Mouse (Mus musculus): ENCODE results near the gene Ino80. TPM values are rescaled to one million over a fixed set of nuclear protein-coding genes. Genes with fewer than 3 reads are reported as not detected.
A peak's percentile ranks its signal among the peaks of the same experiment; 100 is the strongest.

Gene Ino80
- polyA plus RNA-seq, 1 experiment from 2014 or later: 4.2 TPM

DNA sequence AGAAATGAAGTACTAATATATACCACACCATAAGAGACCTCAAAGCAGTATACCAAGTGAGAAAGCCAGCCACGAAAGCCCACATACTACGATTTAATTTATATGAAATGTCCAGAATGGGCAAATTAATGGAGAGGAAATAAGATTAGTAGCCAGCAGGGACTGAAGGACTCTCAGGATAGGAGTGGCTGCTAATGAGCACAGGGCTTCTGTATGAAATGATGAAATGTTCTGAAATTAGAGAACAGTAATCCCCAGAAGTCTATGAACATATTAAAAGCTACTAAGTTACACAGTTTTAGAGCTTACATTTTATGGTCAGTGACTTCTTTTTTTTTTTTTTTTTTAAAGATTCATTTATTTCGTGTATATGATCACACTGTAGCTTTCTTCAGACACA is 22.9 kb downstream of the Ino80 start:
- Histone ChIP-seq H3K27ac (no peak overlapping the region), H3K9me3 (no peaks in the 10 kb centered on the region), H3K36me3 (peaks cover 64% of the 10 kb centered on the region), H3K4me2 (no peak overlapping the region), H3K4me1 (replicated peaks) (no peaks in the 10 kb centered on the region), H3K4me3 (replicated peaks) (no peak overlapping the region), H3K9ac (replicated peaks) (no peak overlapping the region), H3K27me3 (no peaks in the 10 kb centered on the region)
- WGBS: 90% methylated on average over 3 of the region's 3 CpGs
- no peak for ATAC-seq (ENCODE audit: insufficient number of reproducible peaks, insufficient read depth, low FRiP score, low TSS enrichment, low read depth)

DNA sequence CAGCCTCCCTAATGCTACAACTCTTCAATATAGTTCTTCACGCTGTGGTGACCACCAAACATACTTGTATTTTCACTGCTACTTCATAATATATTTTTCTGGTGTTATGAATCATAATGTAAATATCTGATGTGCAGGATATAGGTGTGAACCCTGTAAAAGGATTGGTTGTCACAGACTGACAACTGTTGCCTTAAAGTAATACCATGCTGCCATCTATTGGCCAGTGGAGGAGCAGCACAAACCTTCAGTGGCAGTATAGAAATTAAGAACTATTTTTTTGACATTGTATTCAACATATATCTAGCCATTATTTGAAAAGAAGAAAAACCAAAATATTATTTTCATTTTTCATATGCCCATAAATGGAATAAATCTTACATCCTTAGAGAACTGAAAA is 40.5 kb downstream of the Ino80 start:
- H3K4me1 ChIP-seq (replicated peaks): no peaks in the 10 kb centered on the region
- H3K9me3 ChIP-seq: no peaks in the 10 kb centered on the region
- H3K4me3 ChIP-seq (replicated peaks): no peak overlapping the region
- H3K27ac ChIP-seq: no peak overlapping the region
- ATAC-seq (ENCODE audit: insufficient number of reproducible peaks, insufficient read depth, low FRiP score, low TSS enrichment, low read depth): no peak
- H3K36me3 ChIP-seq: peaks cover 72% of the 10 kb centered on the region
- 95% methylated on average over 1 of the region's 1 CpGs for WGBS
- H3K27me3 ChIP-seq: no peaks in the 10 kb centered on the region
- H3K9ac ChIP-seq (replicated peaks): no peak overlapping the region
- H3K4me2 ChIP-seq: no peak overlapping the region

DNA sequence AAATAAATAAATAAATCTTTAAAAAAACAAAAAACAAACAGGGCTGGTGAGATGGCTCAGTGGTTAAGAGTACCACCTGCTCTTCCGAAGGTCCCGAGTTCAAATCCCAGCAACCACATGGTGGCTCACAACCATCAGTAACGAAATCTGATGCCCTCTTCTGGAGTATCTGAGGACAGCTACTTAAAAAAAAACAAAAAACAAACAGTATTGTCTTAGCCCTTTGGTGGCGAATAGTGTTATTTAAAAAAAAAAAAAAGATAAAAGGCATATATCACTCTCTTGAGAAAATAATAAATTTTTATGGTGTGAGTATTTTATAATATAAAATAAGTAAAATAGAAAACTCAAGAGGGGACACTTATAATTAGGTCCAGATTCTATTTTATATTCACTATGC is 41.0 kb downstream of the Ino80 start:
- H3K36me3 ChIP-seq: peaks cover 71% of the 10 kb centered on the region
- ATAC-seq (ENCODE audit: insufficient number of reproducible peaks, insufficient read depth, low FRiP score, low TSS enrichment, low read depth): no peak
- no peak overlapping the region for H3K4me3 ChIP-seq (replicated peaks)
- H3K9ac ChIP-seq (replicated peaks): no peak overlapping the region
- WGBS: 93% methylated on average over 4 of the region's 4 CpGs
- H3K9me3 ChIP-seq: no peaks in the 10 kb centered on the region
- no peak overlapping the region for H3K4me2 ChIP-seq
- H3K4me1 ChIP-seq (replicated peaks): no peaks in the 10 kb centered on the region
- no peaks in the 10 kb centered on the region for H3K27me3 ChIP-seq
- H3K27ac ChIP-seq: no peak overlapping the region

DNA sequence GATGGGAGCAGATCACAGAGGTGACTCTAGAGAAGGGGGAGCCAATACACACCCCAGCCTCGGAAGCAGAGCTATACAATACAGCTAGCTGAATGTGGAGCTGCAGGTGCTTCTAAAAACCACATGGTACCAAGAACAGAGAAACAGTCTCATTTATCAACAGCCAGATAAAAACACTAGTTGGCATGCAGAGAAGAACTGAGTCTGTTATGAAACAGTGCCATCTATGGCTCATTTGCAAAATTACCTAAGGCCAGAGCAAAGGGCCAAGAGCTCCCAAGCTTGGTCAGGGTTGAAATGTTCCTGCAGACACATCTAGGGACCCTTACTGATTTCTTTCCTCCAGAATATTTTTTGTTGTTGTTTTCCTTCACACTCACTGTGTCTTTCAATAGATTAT is 63.7 kb downstream of the Ino80 start:
- Histone ChIP-seq H3K4me3 (replicated peaks) (no peak overlapping the region), H3K4me2 (no peak overlapping the region), H3K27ac (no peak overlapping the region), H3K36me3 (peaks cover 86% of the 10 kb centered on the region), H3K27me3 (no peaks in the 10 kb centered on the region), H3K9me3 (no peaks in the 10 kb centered on the region), H3K9ac (replicated peaks) (no peak overlapping the region), H3K4me1 (replicated peaks) (no peaks in the 10 kb centered on the region)
- no peak for ATAC-seq (ENCODE audit: insufficient number of reproducible peaks, insufficient read depth, low FRiP score, low TSS enrichment, low read depth)
- 74% methylated on average over 1 of the region's 1 CpGs for WGBS

DNA sequence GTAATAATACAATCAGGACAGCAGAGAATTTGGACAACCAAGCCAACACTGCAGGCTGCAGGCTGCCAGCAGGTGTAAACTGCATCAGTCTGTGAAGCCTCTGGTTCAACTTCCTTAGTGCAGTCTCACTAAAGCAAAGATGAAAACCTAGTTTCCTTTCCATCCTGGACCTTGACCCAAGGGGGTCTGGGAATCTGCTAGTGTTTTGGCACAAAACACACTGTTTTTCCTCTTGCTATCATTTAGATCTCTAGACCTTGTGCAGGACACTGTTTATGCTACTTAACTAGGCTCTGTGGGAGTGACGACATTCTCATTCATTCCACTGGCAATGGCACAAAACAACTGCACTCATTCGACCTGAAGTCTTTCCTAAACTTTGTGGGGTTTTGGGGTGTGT is 65.8 kb downstream of the Ino80 start:
- Histone ChIP-seq H3K9ac (replicated peaks) (no peak overlapping the region), H3K27ac (no peak overlapping the region), H3K4me1 (replicated peaks) (no peaks in the 10 kb centered on the region), H3K4me3 (replicated peaks) (no peak overlapping the region), H3K4me2 (no peak overlapping the region), H3K27me3 (no peaks in the 10 kb centered on the region), H3K9me3 (no peaks in the 10 kb centered on the region), H3K36me3 (peaks cover 85% of the 10 kb centered on the region)
- WGBS: 83% methylated on average over 2 of the region's 2 CpGs
- ATAC-seq (ENCODE audit: insufficient number of reproducible peaks, insufficient read depth, low FRiP score, low TSS enrichment, low read depth): no peak

DNA sequence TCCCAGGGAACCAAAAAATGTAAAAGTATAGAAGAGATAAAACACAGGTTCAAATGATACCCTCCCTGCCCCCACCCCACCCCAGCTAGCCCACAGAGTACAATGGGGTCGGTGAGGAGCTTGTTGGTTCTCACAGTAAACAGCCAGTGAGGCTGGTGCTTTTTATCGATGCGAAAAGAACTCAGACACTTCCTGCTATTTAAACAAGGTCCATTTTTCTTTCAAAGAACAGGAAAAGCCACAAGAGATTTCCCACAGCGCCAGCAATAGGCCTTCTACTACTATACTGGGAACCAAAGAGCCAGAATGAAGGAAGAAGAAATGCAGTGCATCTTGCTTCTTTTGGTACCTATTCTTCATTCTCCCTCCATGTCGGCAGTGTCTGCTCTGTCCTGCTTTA is 66.5 kb downstream of the Ino80 start:
- H3K36me3 ChIP-seq: peaks cover 87% of the 10 kb centered on the region
- H3K4me1 ChIP-seq (replicated peaks): no peaks in the 10 kb centered on the region
- 85% methylated on average over 5 of the region's 5 CpGs for WGBS
- no peak overlapping the region for H3K4me3 ChIP-seq (replicated peaks)
- H3K9ac ChIP-seq (replicated peaks): no peak overlapping the region
- H3K9me3 ChIP-seq: no peaks in the 10 kb centered on the region
- H3K4me2 ChIP-seq: no peak overlapping the region
- no peak overlapping the region for H3K27ac ChIP-seq
- H3K27me3 ChIP-seq: no peaks in the 10 kb centered on the region
- no peak for ATAC-seq (ENCODE audit: insufficient number of reproducible peaks, insufficient read depth, low FRiP score, low TSS enrichment, low read depth)

DNA sequence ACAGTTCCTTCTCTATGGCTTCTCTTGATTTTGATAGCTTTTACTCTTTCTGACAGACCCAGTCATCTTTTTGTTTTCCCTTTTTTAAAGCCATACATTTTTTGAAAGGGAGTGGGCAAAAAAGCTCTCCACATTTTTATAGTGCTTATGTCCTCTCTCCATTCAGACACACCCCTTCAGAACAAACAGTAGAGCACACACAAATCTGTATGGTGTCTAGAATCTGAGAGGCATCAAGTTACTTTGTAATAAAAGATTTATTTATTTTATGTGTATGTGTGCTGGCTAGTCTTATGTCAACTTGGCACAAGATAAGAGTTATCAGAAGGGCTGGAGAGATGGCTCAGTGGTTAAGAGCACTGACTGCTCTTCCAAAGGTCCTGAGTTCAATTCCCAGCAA is 68.8 kb downstream of the Ino80 start:
- Histone ChIP-seq H3K27ac (no peak overlapping the region), H3K36me3 (peaks cover 85% of the 10 kb centered on the region), H3K4me3 (replicated peaks) (no peak overlapping the region), H3K4me2 (no peak overlapping the region), H3K4me1 (replicated peaks) (no peaks in the 10 kb centered on the region), H3K9me3 (no peaks in the 10 kb centered on the region), H3K9ac (replicated peaks) (no peak overlapping the region), H3K27me3 (no peaks in the 10 kb centered on the region)
- no peak for ATAC-seq (ENCODE audit: insufficient number of reproducible peaks, insufficient read depth, low FRiP score, low TSS enrichment, low read depth)

DNA sequence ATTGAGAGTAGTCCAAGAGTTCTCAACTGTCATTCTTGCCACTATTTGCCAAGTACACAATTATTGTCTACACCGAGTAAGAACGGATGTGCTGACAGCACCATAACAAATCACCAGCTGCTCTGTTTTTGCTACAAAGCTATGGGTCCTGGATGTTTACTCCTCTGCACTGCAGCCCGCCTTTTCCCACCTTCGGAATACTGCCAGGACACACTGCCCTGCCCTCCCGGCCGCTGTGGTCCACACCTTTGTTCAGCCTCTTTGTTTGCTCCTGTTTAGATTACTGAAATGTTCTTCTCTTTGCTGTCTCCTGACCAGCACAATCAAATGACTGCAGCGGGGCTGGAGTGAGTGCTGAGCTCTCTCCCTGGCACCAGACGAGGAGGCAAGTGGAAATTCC is 69.2 kb downstream of the Ino80 start:
- Histone ChIP-seq H3K36me3 (peaks cover 84% of the 10 kb centered on the region), H3K4me2 (no peak overlapping the region), H3K9me3 (no peaks in the 10 kb centered on the region), H3K4me3 (replicated peaks) (no peak overlapping the region), H3K4me1 (replicated peaks) (no peaks in the 10 kb centered on the region), H3K27me3 (no peaks in the 10 kb centered on the region), H3K9ac (replicated peaks) (no peak overlapping the region), H3K27ac (0 out of 2 replicates have a peak overlapping the region, but pooled peaks have one; percentile 47)
- WGBS: 71% methylated on average over 8 of the region's 8 CpGs
- no peak for ATAC-seq (ENCODE audit: insufficient number of reproducible peaks, insufficient read depth, low FRiP score, low TSS enrichment, low read depth)

DNA sequence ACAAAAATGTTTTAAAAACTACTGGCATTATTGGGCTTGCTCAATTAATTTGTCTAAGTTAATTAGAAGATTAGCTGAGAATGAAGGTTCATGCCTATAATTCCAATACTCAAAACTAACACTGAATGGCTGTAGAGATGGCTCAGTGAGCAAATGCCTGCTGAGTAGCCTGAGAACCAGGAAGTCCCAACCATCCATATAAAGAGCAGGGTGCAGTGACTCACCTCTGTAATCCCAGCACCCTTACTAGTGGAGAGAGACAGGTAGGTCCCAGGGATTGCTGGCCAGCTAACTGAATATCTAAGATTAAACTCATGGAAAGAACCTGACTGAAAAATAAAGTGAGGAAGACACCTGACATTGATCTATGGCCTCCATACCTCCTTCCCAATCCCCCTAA is 78.2 kb downstream of the Ino80 start:
- Histone ChIP-seq H3K4me1 (replicated peaks) (no peaks in the 10 kb centered on the region), H3K27me3 (no peaks in the 10 kb centered on the region), H3K27ac (no peak overlapping the region), H3K9ac (replicated peaks) (no peak overlapping the region), H3K9me3 (no peaks in the 10 kb centered on the region), H3K4me2 (no peak overlapping the region), H3K4me3 (replicated peaks) (no peak overlapping the region), H3K36me3 (peaks cover 60% of the 10 kb centered on the region)
- ATAC-seq (ENCODE audit: insufficient number of reproducible peaks, insufficient read depth, low FRiP score, low TSS enrichment, low read depth): no peak

DNA sequence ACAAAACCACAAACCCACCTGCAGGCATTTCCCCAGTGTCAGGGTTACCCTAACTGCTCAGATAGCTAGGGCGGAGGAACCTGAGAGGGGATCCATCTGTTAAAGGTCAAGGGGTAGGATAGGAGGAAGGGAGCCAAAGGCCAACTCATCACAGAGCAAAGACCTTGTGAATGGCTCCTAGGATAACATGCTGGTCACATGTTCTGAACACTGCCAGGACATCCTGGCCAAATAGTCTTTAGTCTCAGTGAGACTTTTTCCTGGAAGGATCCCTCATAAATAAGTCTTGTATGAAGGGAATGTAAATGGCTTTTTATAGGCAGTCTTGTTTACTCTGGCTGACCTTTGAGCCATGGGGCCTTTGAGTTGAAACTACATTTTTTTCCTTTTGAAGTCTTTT is 78.8 kb downstream of the Ino80 start:
- no peak overlapping the region for H3K4me3 ChIP-seq (replicated peaks)
- no peak for ATAC-seq (ENCODE audit: insufficient number of reproducible peaks, insufficient read depth, low FRiP score, low TSS enrichment, low read depth)
- no peak overlapping the region for H3K27ac ChIP-seq
- H3K9ac ChIP-seq (replicated peaks): no peak overlapping the region
- WGBS: 88% methylated on average over 1 of the region's 1 CpGs
- no peak overlapping the region for H3K4me2 ChIP-seq
- no peaks in the 10 kb centered on the region for H3K9me3 ChIP-seq
- H3K4me1 ChIP-seq (replicated peaks): no peaks in the 10 kb centered on the region
- H3K36me3 ChIP-seq: peaks cover 63% of the 10 kb centered on the region
- H3K27me3 ChIP-seq: no peaks in the 10 kb centered on the region

DNA sequence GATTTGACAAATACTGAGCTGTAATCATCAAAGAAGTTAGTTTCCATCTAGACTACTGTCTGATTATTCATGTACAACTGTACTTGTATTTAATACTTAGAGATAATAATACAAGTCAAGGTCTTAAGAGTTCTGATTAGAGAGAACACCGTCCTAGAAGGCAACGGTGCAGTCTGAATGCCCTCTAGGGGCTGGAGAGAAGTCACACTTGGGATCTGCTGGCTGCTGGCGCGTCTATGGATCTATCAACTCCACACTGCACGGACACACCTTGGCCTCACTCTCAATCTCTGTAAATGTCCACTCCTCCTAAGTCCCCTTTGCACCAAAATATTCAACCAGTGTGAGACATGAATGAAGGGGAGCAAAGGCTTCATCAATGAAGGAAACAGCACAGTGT is 79.2 kb downstream of the Ino80 start:
- H3K9me3 ChIP-seq: no peaks in the 10 kb centered on the region
- H3K36me3 ChIP-seq: peaks cover 65% of the 10 kb centered on the region
- no peaks in the 10 kb centered on the region for H3K27me3 ChIP-seq
- WGBS: 91% methylated on average over 5 of the region's 5 CpGs
- no peak overlapping the region for H3K9ac ChIP-seq (replicated peaks)
- H3K4me2 ChIP-seq: no peak overlapping the region
- H3K4me3 ChIP-seq (replicated peaks): no peak overlapping the region
- no peaks in the 10 kb centered on the region for H3K4me1 ChIP-seq (replicated peaks)
- H3K27ac ChIP-seq: no peak overlapping the region
- no peak for ATAC-seq (ENCODE audit: insufficient number of reproducible peaks, insufficient read depth, low FRiP score, low TSS enrichment, low read depth)

DNA sequence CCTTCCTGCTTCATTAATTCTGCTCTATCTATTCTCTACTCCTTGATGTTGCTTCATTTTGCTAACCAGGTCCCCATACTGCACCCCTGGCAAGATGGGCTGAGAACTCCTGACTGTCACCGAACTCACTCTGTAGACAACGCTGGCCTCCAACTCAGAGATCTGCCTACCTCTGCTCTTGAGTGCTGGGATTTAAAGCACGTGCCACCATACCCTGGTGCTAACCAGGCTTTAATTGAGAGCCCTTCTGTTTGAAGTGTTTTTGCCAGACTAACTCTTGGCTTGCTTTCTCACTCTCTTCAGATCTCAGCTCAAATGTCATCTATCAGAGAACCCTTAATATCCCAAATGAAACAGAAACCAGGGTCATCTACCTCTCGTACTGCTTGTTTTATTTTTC is 87.5 kb downstream of the Ino80 start:
- WGBS: 93% methylated on average over 4 of the region's 4 CpGs
- Histone ChIP-seq H3K4me2 (no peak overlapping the region), H3K9me3 (0 out of 2 replicates have a peak, but pooled peaks cover 3% of the 10 kb centered on the region), H3K4me1 (replicated peaks) (no peaks in the 10 kb centered on the region), H3K4me3 (replicated peaks) (no peak overlapping the region), H3K36me3 (peaks cover 50% of the 10 kb centered on the region), H3K27ac (no peak overlapping the region), H3K9ac (replicated peaks) (no peak overlapping the region), H3K27me3 (no peaks in the 10 kb centered on the region)
- no peak for ATAC-seq (ENCODE audit: insufficient number of reproducible peaks, insufficient read depth, low FRiP score, low TSS enrichment, low read depth)
